Mouse (Mus musculus) neural tube, embryonic 12.5 days (tissue): ENCODE measurements around the gene Nkapl. TPM values are rescaled to one million over a fixed set of nuclear protein-coding genes. Genes with fewer than 3 reads are reported as not detected.
A peak's percentile ranks its signal among the peaks of the same experiment; 100 is the strongest.
"Not testable (repeated sequence)": the region's sequence is repeated elsewhere in the genome, so short reads cannot be mapped to it uniquely, and the experiment has no call there.

Experiments
- ATAC-seq: fragments of 200-750 bp; cut with Nextera tagmentation; 2 replicates; pipeline ENCODE4 v1.8.0; 2017; ENCODE audit warnings: low read depth, mild to moderate bottlenecking, moderate TSS enrichment, moderate library complexity; ENCODE audit not compliant: low FRiP score
- H3K27ac ChIP-seq: fragments of 300-500 bp; sonication (generic); 2 replicates; pipeline ENCODE4 v1.5.1; 2016
- H3K27me3 ChIP-seq: fragments of 300-500 bp; sonication (generic); replicated peaks from 2 replicates; pipeline ENCODE4 v1.6.1; 2016; ENCODE audit warnings: mild to moderate bottlenecking
- H3K36me3 ChIP-seq: fragments of 300-500 bp; sonication (generic); 2 replicates; pipeline ENCODE4 v1.6.1; 2016; ENCODE audit warnings: mild to moderate bottlenecking
- H3K4me1 ChIP-seq: fragments of 300-500 bp; sonication (generic); 2 replicates; pipeline ENCODE4 v1.6.1; 2016
- H3K4me2 ChIP-seq: fragments of 300-500 bp; sonication (generic); replicated peaks from 2 replicates; pipeline ENCODE4 v1.6.1; 2016; ENCODE audit warnings: mild to moderate bottlenecking
- H3K4me3 ChIP-seq: fragments of 300-500 bp; sonication (generic); 2 replicates; pipeline ENCODE4 v1.5.1; 2016
- H3K9ac ChIP-seq: fragments of 300-500 bp; sonication (generic); 2 replicates; pipeline ENCODE4 v1.6.1; 2016; ENCODE audit warnings: mild to moderate bottlenecking
- H3K9me3 ChIP-seq: fragments of 300-500 bp; sonication (generic); 2 replicates; pipeline ENCODE4 v1.6.1; 2016; ENCODE audit warnings: mild to moderate bottlenecking
- WGBS: fragments of 180-500 bp; shearing (Covaris S2); methylation state at CpG from one replicate; pipeline ENCODE4 v1.1.7; 2016; 5-methylcytosine and 5-hydroxymethylcytosine counted together
- polyA plus RNA-seq: library from polyadenylated mRNA; unstranded; fragments of >200 nt; fragmentation: Nextera tagmentation; extraction: Ambion mirVana; gene quantifications from 2 replicates; pipeline ENCODE4 v1.2.1, GENCODE M21; 2016

The Nkapl gene
- polyA plus RNA-seq, 1 experiment from 2014 or later: 2.2 TPM

GRCm38 (mm10) chr13:21462516-21462915 is 5.8 kb downstream of the Nkapl start:
- ATAC-seq, H3K27ac ChIP-seq: not testable (repeated sequence)
- 49% methylated on average over 9 of the region's 9 CpGs for WGBS

GRCm38 (mm10) chr13:21456347-21456746 is 12.0 kb downstream of the Nkapl start:
- ATAC-seq: no peak
- H3K36me3 ChIP-seq: no peaks in the 10 kb centered on the region
- H3K4me2 ChIP-seq: no peak overlapping the region
- H3K9me3 ChIP-seq: no peaks in the 10 kb centered on the region
- H3K27me3 ChIP-seq: no peaks in the 10 kb centered on the region
- H3K4me3 ChIP-seq: no peak overlapping the region
- no peak overlapping the region for H3K27ac ChIP-seq
- peaks cover 8% of the 10 kb centered on the region for H3K4me1 ChIP-seq
- 22% methylated on average over 4 of the region's 4 CpGs for WGBS
- H3K9ac ChIP-seq: no peak overlapping the region

More at GRCm38 (mm10) chr13:21462516-21462915, 5.8 kb downstream of the Nkapl start:
- H3K27me3 ChIP-seq, H3K4me2 ChIP-seq, H3K9ac ChIP-seq, H3K4me3 ChIP-seq, H3K4me1 ChIP-seq, H3K36me3 ChIP-seq, H3K9me3 ChIP-seq: not testable (repeated sequence)

GRCm38 (mm10) chr13:21454133-21454532 is 14.2 kb downstream of the Nkapl start:
- H3K27ac ChIP-seq: no peak overlapping the region
- no peak overlapping the region for H3K4me2 ChIP-seq
- no peaks in the 10 kb centered on the region for H3K36me3 ChIP-seq
- ATAC-seq: no peak
- no peaks in the 10 kb centered on the region for H3K9me3 ChIP-seq
- no peak overlapping the region for H3K9ac ChIP-seq
- H3K4me1 ChIP-seq: peaks cover 8% of the 10 kb centered on the region
- WGBS: 96% methylated on average over 3 of the region's 3 CpGs
- H3K27me3 ChIP-seq: no peaks in the 10 kb centered on the region
- no peak overlapping the region for H3K4me3 ChIP-seq

GRCm38 (mm10) chr13:21453449-21453848 is 14.9 kb downstream of the Nkapl start, which contains the start of gene Zscan26:
Gene Zscan26, minus strand, starts transcription at chr13:21453730.
- ATAC-seq: peak; percentile 94
- H3K27ac ChIP-seq: no peak within 1 kb of the TSS
- H3K27me3 ChIP-seq: no peaks in the 10 kb centered on the region

GRCm38 (mm10) chr13:21453042-21453441 is 15.3 kb downstream of the Nkapl start:
- peaks cover 8% of the 10 kb centered on the region for H3K4me1 ChIP-seq
- H3K27me3 ChIP-seq: no peaks in the 10 kb centered on the region
- H3K36me3 ChIP-seq: peaks cover 3% of the 10 kb centered on the region
- peak overlapping the region; percentile 75 for H3K4me2 ChIP-seq
- no peak; the same call in 1 of the 2 replicates for ATAC-seq
- no peaks in the 10 kb centered on the region for H3K9me3 ChIP-seq
- peak overlapping the region; percentile 66 for H3K4me3 ChIP-seq
- H3K9ac ChIP-seq: peak overlapping the region; percentile 71
- WGBS: 4% methylated on average over 13 of the region's 13 CpGs
- H3K27ac ChIP-seq: no peak overlapping the region

More at GRCm38 (mm10) chr13:21453449-21453848, 14.9 kb downstream of the Nkapl start, which contains the start of gene Zscan26:
- H3K4me3 ChIP-seq: peak within 1 kb of the TSS; percentile 66
- H3K36me3 ChIP-seq: no peaks in the 10 kb centered on the region; the same call in 1 of the 2 replicates
- no peaks in the 10 kb centered on the region for H3K9me3 ChIP-seq
- H3K9ac ChIP-seq: peak within 1 kb of the TSS; percentile 71
- under 1% methylated on average over 23 of the region's 23 CpGs for WGBS
- H3K4me1 ChIP-seq: peaks cover 8% of the 10 kb centered on the region
- peak within 1 kb of the TSS; percentile 75 for H3K4me2 ChIP-seq

GRCm38 (mm10) chr13:21447856-21448614 is 20.3 kb downstream of the Nkapl start:
- H3K27me3 ChIP-seq: no peaks in the 10 kb centered on the region
- 85% methylated on average over 16 of the region's 16 CpGs for WGBS
- H3K27ac ChIP-seq: no peak overlapping the region
- no peak for ATAC-seq
- H3K9ac ChIP-seq: no peak overlapping the region
- H3K4me2 ChIP-seq: no peak overlapping the region
- no peak overlapping the region for H3K4me3 ChIP-seq
- peaks cover 41% of the 10 kb centered on the region for H3K36me3 ChIP-seq
- H3K9me3 ChIP-seq: no peaks in the 10 kb centered on the region
- peaks cover 8% of the 10 kb centered on the region for H3K4me1 ChIP-seq

GRCm38 (mm10) chr13:21446796-21447195 is 21.5 kb downstream of the Nkapl start:
- Histone ChIP-seq H3K27ac (no peak overlapping the region), H3K36me3 (peaks cover 44% of the 10 kb centered on the region), H3K27me3 (no peaks in the 10 kb centered on the region), H3K4me2 (no peak overlapping the region), H3K4me1 (no peaks in the 10 kb centered on the region), H3K9me3 (no peaks in the 10 kb centered on the region), H3K9ac (no peak overlapping the region), H3K4me3 (no peak overlapping the region)
- ATAC-seq: no peak
- WGBS: 92% methylated on average over 9 of the region's 9 CpGs

- H3K27ac ChIP-seq: no peak overlapping the region
- H3K36me3 ChIP-seq: peaks cover 28% of the 10 kb centered on the region
- ATAC-seq: peak; percentile 49
- H3K9ac ChIP-seq: peak overlapping the region; percentile 65; the same call in 1 of the 2 replicates
- H3K9me3 ChIP-seq: no peaks in the 10 kb centered on the region
- peak overlapping the region; percentile 75 for H3K4me2 ChIP-seq
- H3K4me3 ChIP-seq: peak overlapping the region; percentile 50
- H3K27me3 ChIP-seq: no peaks in the 10 kb centered on the region
- 15% methylated on average over 10 of the region's 10 CpGs for WGBS
- H3K4me1 ChIP-seq: peaks cover 8% of the 10 kb centered on the region
Observed at GRCm38 (mm10) chr13:21441207-21441572, 27.1 kb downstream of the Nkapl start.

GRCm38 (mm10) chr13:21440503-21441206 is 27.7 kb downstream of the Nkapl start, which contains the start of gene Pgbd1:
Gene Pgbd1, minus strand, starts transcription at chr13:21441058.
- Histone ChIP-seq H3K4me1 (peaks cover 8% of the 10 kb centered on the region), H3K9ac (peak within 1 kb of the TSS; percentile 65), H3K27me3 (no peaks in the 10 kb centered on the region), H3K9me3 (no peaks in the 10 kb centered on the region), H3K4me2 (peak within 1 kb of the TSS; percentile 75), H3K36me3 (peaks cover 25% of the 10 kb centered on the region), H3K4me3 (peak within 1 kb of the TSS; percentile 50), H3K27ac (no peak within 1 kb of the TSS)
- 1% methylated on average over 32 of the region's 32 CpGs for WGBS
- ATAC-seq: peak; percentile 94

- peaks cover 4% of the 10 kb centered on the region; the same call in 1 of the 2 replicates for H3K4me1 ChIP-seq
- 83% methylated on average over 4 of the region's 4 CpGs for WGBS
- no peaks in the 10 kb centered on the region for H3K27me3 ChIP-seq
- no peaks in the 10 kb centered on the region for H3K36me3 ChIP-seq
- H3K9ac ChIP-seq: no peak overlapping the region
- no peaks in the 10 kb centered on the region for H3K9me3 ChIP-seq
- no peak overlapping the region for H3K4me2 ChIP-seq
- no peak overlapping the region for H3K27ac ChIP-seq
- no peak for ATAC-seq
- H3K4me3 ChIP-seq: no peak overlapping the region
Observed at GRCm38 (mm10) chr13:21435476-21435875, 32.8 kb downstream of the Nkapl start.

GRCm38 (mm10) chr13:21427631-21428030 is 40.7 kb downstream of the Nkapl start:
- 94% methylated on average over 1 of the region's 1 CpGs for WGBS

GRCm38 (mm10) chr13:21423301-21423700 is 45.0 kb downstream of the Nkapl start:
- Histone ChIP-seq H3K9me3 (no peaks in the 10 kb centered on the region), H3K27me3 (no peaks in the 10 kb centered on the region), H3K4me3 (no peak overlapping the region), H3K27ac (no peak overlapping the region), H3K4me1 (no peaks in the 10 kb centered on the region), H3K4me2 (no peak overlapping the region), H3K36me3 (no peaks in the 10 kb centered on the region), H3K9ac (no peak overlapping the region)
- 73% methylated on average over 5 of the region's 5 CpGs for WGBS
- no peak for ATAC-seq

More at GRCm38 (mm10) chr13:21427631-21428030, 40.7 kb downstream of the Nkapl start:
- no peaks in the 10 kb centered on the region for H3K9me3 ChIP-seq
- no peak for ATAC-seq
- no peak overlapping the region for H3K9ac ChIP-seq
- no peak overlapping the region for H3K4me3 ChIP-seq
- H3K27ac ChIP-seq: no peak overlapping the region
- H3K36me3 ChIP-seq: no peaks in the 10 kb centered on the region
- no peaks in the 10 kb centered on the region for H3K27me3 ChIP-seq
- H3K4me1 ChIP-seq: no peaks in the 10 kb centered on the region
- H3K4me2 ChIP-seq: no peak overlapping the region
